Mouse (Mus musculus) naive thymus-derived CD4-positive, alpha-beta T cell, adult 2 months (primary cell): ENCODE measurements around the gene Wdr86.
A peak's percentile ranks its signal among the peaks of the same experiment; 100 is the strongest.

Source experiments
- DNase-seq: peaks from one replicate; pipeline ENCODE4 v3.0.0-alpha.2; 2011; ENCODE audit warnings: low read depth

The Wdr86 gene

GRCm38 (mm10) chr5:24684578-24685365 lies 45.8 kb downstream of the Wdr86 start:
- DNase-seq = peak; percentile 51

DNA sequence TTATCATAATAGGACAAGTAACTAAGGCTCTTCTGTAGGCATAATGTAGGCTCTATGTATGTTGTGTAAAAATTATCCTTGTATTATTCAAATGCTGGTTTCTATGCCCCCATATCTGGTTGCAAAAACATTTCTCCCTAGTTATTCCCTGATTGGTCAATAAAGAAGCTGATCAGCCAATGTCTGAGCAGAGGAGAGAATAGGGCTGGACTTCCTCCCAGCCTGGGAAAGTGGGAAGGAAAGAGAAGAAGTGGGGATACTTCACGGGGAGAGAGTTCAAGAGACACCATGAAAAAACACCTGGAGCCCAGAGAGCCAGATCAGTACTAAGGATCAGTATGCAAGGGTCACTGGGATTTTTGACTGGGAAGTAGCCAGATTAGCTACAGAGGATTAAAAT lies 49.1 kb downstream of the Wdr86 start:
- DNase-seq = no peak

GRCm38 (mm10) chr5:24674238-24674637 lies 56.3 kb downstream of the Wdr86 start:
- peak; percentile 90 for DNase-seq
